Mouse (Mus musculus) T-cell, adult 2 months (primary cell): ENCODE data around the gene Togaram2.
A peak's percentile ranks its signal among the peaks of the same experiment; 100 is the strongest.
"Not testable (repeated sequence)": the region's sequence is repeated elsewhere in the genome, so short reads cannot be mapped to it uniquely, and the experiment has no call there.

Experiments used
- DNase-seq: peaks from one replicate; pipeline ENCODE4 v3.0.0; 2022; ENCODE audit warnings: low spot score

The Togaram2 gene

GRCm38 (mm10) chr17:71673092-71673491, at the start of gene Togaram2:
TSS of gene Togaram2 (plus strand) at chr17:71673261.
- DNase-seq, result no peak

- no peak for DNase-seq
Measured at GRCm38 (mm10) chr17:71631806-71632205, 41.3 kb upstream of the Togaram2 start.

GRCm38 (mm10) chr17:71633350-71633749, 39.7 kb upstream of the Togaram2 start:
- no peak for DNase-seq

- no peak for DNase-seq
Measured at GRCm38 (mm10) chr17:71636786-71637185, 36.3 kb upstream of the Togaram2 start.

- no peak for DNase-seq
Measured at GRCm38 (mm10) chr17:71637750-71638265, 35.3 kb upstream of the Togaram2 start.

GRCm38 (mm10) chr17:71639056-71639455, 34.0 kb upstream of the Togaram2 start:
- not testable (repeated sequence) for DNase-seq

- no peak for DNase-seq
Measured at GRCm38 (mm10) chr17:71640421-71641085, 32.5 kb upstream of the Togaram2 start.

- no peak for DNase-seq
Measured at GRCm38 (mm10) chr17:71642190-71642589, 30.9 kb upstream of the Togaram2 start.

GRCm38 (mm10) chr17:71650011-71650410, 23.1 kb upstream of the Togaram2 start:
- no peak for DNase-seq

GRCm38 (mm10) chr17:71652495-71652894, 20.6 kb upstream of the Togaram2 start:
- no peak for DNase-seq

GRCm38 (mm10) chr17:71652934-71653333, 20.1 kb upstream of the Togaram2 start:
- no peak for DNase-seq

GRCm38 (mm10) chr17:71657521-71657920, 15.5 kb upstream of the Togaram2 start:
- no peak for DNase-seq

GRCm38 (mm10) chr17:71658666-71659065, 14.4 kb upstream of the Togaram2 start:
- no peak for DNase-seq

- DNase-seq, result no peak
Measured at GRCm38 (mm10) chr17:71660390-71660789, 12.7 kb upstream of the Togaram2 start.

GRCm38 (mm10) chr17:71662751-71663250, 10.3 kb upstream of the Togaram2 start:
- peak; percentile 43 for DNase-seq

- no peak for DNase-seq
Measured at GRCm38 (mm10) chr17:71663491-71663890, 9.6 kb upstream of the Togaram2 start.

GRCm38 (mm10) chr17:71664172-71664571, 8.9 kb upstream of the Togaram2 start:
- DNase-seq, result no peak

GRCm38 (mm10) chr17:71665201-71665600, 7.9 kb upstream of the Togaram2 start:
- no peak for DNase-seq

GRCm38 (mm10) chr17:71669511-71669910, 3.5 kb upstream of the Togaram2 start:
- no peak for DNase-seq

GRCm38 (mm10) chr17:71671840-71672546, 1.1 kb upstream of the Togaram2 start:
- peak; percentile 18 for DNase-seq

- DNase-seq, result no peak
Measured at GRCm38 (mm10) chr17:71673936-71674335, 875 bp downstream of the Togaram2 start.

- DNase-seq, result no peak
Measured at GRCm38 (mm10) chr17:71674886-71675285, 1.8 kb downstream of the Togaram2 start.

- DNase-seq, result no peak
Measured at GRCm38 (mm10) chr17:71681666-71682065, 8.6 kb downstream of the Togaram2 start.
